Mouse (Mus musculus) kidney, postnatal 0 days (tissue): Measurements from ENCODE around the gene Ech1. TPM values are rescaled to one million over a fixed set of nuclear protein-coding genes. Genes with fewer than 3 reads are reported as not detected.

Source experiments
- ATAC-seq: fragments of 200-750 bp; cut with Nextera tagmentation; replicated peaks from 2 replicates; pipeline ENCODE4 v1.8.0; 2017; ENCODE audit warnings: low read depth, moderate number of reproducible peaks, moderate TSS enrichment, moderate library complexity; ENCODE audit not compliant: low FRiP score
- DNase-seq: peaks from one replicate; pipeline ENCODE4 v3.0.0-alpha.2; 2016; ENCODE audit warnings: low spot score
- H3K27ac ChIP-seq: fragments of 300-500 bp; sonication (generic); 2 replicates; pipeline ENCODE4 v1.5.1; 2014; ENCODE audit warnings: mild to moderate bottlenecking
- H3K27me3 ChIP-seq: fragments of 300-500 bp; sonication (generic); 2 replicates; pipeline ENCODE4 v1.6.1; 2014; ENCODE audit warnings: low read length, mixed read lengths; ENCODE audit not compliant: insufficient read depth
- H3K36me3 ChIP-seq: fragments of 300-500 bp; sonication (generic); 2 replicates; pipeline ENCODE4 v1.6.1; 2014; ENCODE audit warnings: low read length, mixed read lengths; ENCODE audit not compliant: insufficient read depth
- H3K4me1 ChIP-seq: fragments of 300-500 bp; sonication (generic); replicated peaks from 2 replicates; pipeline ENCODE4 v1.6.1; 2014; ENCODE audit warnings: antibody characterized with exemption, low read length, mixed read lengths; ENCODE audit not compliant: insufficient read depth
- H3K4me2 ChIP-seq: fragments of 300-500 bp; sonication (generic); 2 replicates; pipeline ENCODE4 v1.6.1; 2014; ENCODE audit warnings: mild to moderate bottlenecking, low read length, moderate library complexity, mixed read lengths
- H3K4me3 ChIP-seq: fragments of 300-500 bp; sonication (generic); replicated peaks from 2 replicates; pipeline ENCODE4 v1.5.1; 2014; ENCODE audit warnings: low read depth, low read length
- H3K9ac ChIP-seq: fragments of 300-500 bp; sonication (generic); 2 replicates; pipeline ENCODE4 v1.6.1; 2014; ENCODE audit warnings: low read depth, low read length
- H3K9me3 ChIP-seq: fragments of 300-500 bp; sonication (generic); replicated peaks from 2 replicates; pipeline ENCODE4 v1.6.1; 2016; ENCODE audit warnings: low read length, inconsistent platforms, mixed read lengths
- CTCF ChIP-seq: IDR thresholded peaks from 2 replicates; pipeline ENCODE4 v1.5.1; 2016; ENCODE audit warnings: antibody characterized with exemption, low read depth, mild to moderate bottlenecking, moderate library complexity
- WGBS: fragments of 180-500 bp; shearing (Covaris S2); extraction: QIAGEN DNeasy Blood & Tissue Kit; methylation state at CpG from one replicate; pipeline ENCODE4 v1.1.7; 2014; 5-methylcytosine and 5-hydroxymethylcytosine counted together
- polyA plus RNA-seq: library from polyadenylated mRNA; unstranded; fragments of >200 nt; fragmentation: Nextera tagmentation; extraction: Ambion mirVana; gene quantifications from 2 replicates; pipeline ENCODE4 v1.2.1, GENCODE M21; 2015

Ech1 gene
- polyA plus RNA-seq, 1 experiment from 2014 or later, result 330 TPM

- Histone ChIP-seq H3K4me1 (peaks cover 13% of the 10 kb centered on the region), H3K36me3 (peaks cover 38% of the 10 kb centered on the region), H3K9ac (peak overlapping the region; percentile 99), H3K9me3 (no peaks in the 10 kb centered on the region), H3K4me3 (peak overlapping the region; percentile 83), H3K4me2 (peak overlapping the region; percentile 75), H3K27me3 (no peaks in the 10 kb centered on the region), H3K27ac (peak overlapping the region; percentile 98; the same call in 1 of the 2 replicates)
- DNase-seq (no peak), ATAC-seq (no peak)
- under 1% methylated on average over 7 of the region's 7 CpGs for WGBS
- TF ChIP-seq CTCF, result no peak
Observed at GRCm38 (mm10) chr7:28811640-28812275, 13.3 kb upstream of the Ech1 start.

DNA sequence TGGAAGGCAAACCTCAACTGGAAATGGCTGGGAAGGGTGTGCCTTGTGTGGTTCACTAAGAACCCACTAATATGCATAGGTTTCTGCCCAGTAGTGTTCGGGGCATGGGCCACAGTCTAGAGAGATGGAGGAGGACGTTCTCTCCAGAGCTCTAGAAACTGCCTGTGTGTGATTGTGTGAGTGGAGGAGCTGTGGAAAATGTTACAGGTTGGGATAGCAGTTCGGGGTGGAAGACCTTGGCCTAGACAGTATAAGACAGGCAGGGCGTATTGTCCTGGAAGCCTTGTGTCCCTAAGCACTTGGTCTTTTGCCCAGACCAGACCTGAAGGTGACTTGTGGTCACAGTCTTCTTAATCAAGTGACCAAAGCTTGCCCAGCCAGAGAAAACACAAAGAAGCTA, 12.6 kb upstream of the Ech1 start:
- 50% methylated on average over 4 of the region's 4 CpGs for WGBS
- peaks cover 13% of the 10 kb centered on the region for H3K4me1 ChIP-seq
- no peak for ATAC-seq
- peaks cover 44% of the 10 kb centered on the region for H3K36me3 ChIP-seq
- no peak for TF ChIP-seq CTCF
- H3K4me2 ChIP-seq, result peak overlapping the region; percentile 75
- H3K27ac ChIP-seq, result peak overlapping the region; percentile 3; the same call in 1 of the 2 replicates
- no peaks in the 10 kb centered on the region for H3K9me3 ChIP-seq
- no peak for DNase-seq
- H3K27me3 ChIP-seq, result no peaks in the 10 kb centered on the region
- H3K9ac ChIP-seq, result peak overlapping the region; percentile 99
- H3K4me3 ChIP-seq, result peak overlapping the region; percentile 83

- peaks cover 49% of the 10 kb centered on the region for H3K36me3 ChIP-seq
Observed at GRCm38 (mm10) chr7:28812949-28813348, 12.1 kb upstream of the Ech1 start.

GRCm38 (mm10) chr7:28814306-28815034, 10.5 kb upstream of the Ech1 start:
- 87% methylated on average over 5 of the region's 5 CpGs for WGBS
- no peak overlapping the region for H3K4me3 ChIP-seq
- DNase-seq, result no peak
- ATAC-seq, result no peak
- H3K9ac ChIP-seq, result no peak overlapping the region
- H3K4me1 ChIP-seq, result peaks cover 7% of the 10 kb centered on the region
- H3K36me3 ChIP-seq, result peaks cover 62% of the 10 kb centered on the region
- no peaks in the 10 kb centered on the region for H3K27me3 ChIP-seq
- no peak for TF ChIP-seq CTCF
- no peak overlapping the region for H3K4me2 ChIP-seq
- H3K27ac ChIP-seq, result no peak overlapping the region
- no peaks in the 10 kb centered on the region for H3K9me3 ChIP-seq

More at GRCm38 (mm10) chr7:28812949-28813348, 12.1 kb upstream of the Ech1 start:
- Histone ChIP-seq H3K27ac (peak overlapping the region; percentile 3; the same call in 1 of the 2 replicates), H3K4me2 (peak overlapping the region; percentile 75), H3K9ac (0 out of 2 replicates have a peak overlapping the region, but pooled peaks have one; percentile 9), H3K9me3 (no peaks in the 10 kb centered on the region), H3K27me3 (no peaks in the 10 kb centered on the region), H3K4me1 (peaks cover 9% of the 10 kb centered on the region), H3K4me3 (peak overlapping the region; percentile 83; the same call in 1 of the 2 replicates)
- DNase-seq (no peak), ATAC-seq (no peak)
- TF ChIP-seq CTCF, result peak; percentile 53; the same call in 1 of the 2 replicates
- WGBS, result 64% methylated on average over 5 of the region's 5 CpGs

- Histone ChIP-seq H3K9me3 (no peaks in the 10 kb centered on the region), H3K27ac (no peak overlapping the region), H3K27me3 (no peaks in the 10 kb centered on the region), H3K4me3 (no peak overlapping the region), H3K9ac (no peak overlapping the region), H3K4me2 (no peak overlapping the region), H3K4me1 (peaks cover 7% of the 10 kb centered on the region), H3K36me3 (peaks cover 69% of the 10 kb centered on the region)
- no peak for ATAC-seq
- no peak for DNase-seq
- TF ChIP-seq CTCF, result no peak
- 91% methylated on average over 9 of the region's 9 CpGs for WGBS
Observed at GRCm38 (mm10) chr7:28815230-28815629, 9.8 kb upstream of the Ech1 start.

DNA sequence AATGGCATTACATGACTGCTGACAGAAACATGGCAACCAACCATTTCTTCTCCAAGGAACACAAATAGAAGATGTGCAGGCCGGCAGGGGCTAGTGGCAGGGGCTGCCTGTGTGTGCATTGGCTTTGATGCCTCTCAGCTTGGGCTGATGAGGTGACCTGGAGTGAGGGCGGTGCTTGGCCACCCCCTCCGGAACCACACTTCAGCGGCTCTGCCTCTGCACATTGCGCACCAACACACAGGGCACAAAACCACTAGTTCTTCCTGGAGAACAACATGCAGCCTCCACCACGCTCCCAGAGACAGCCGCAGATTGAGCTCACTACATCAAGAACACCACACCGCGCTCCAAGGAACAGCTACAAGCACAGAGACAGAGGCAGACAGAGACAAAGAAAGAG, 8.8 kb upstream of the Ech1 start:
- H3K9me3 ChIP-seq, result no peaks in the 10 kb centered on the region
- H3K4me2 ChIP-seq, result 0 out of 2 replicates have a peak overlapping the region, but pooled peaks have one; percentile 4
- H3K4me1 ChIP-seq, result peaks cover 7% of the 10 kb centered on the region
- no peak for DNase-seq
- 73% methylated on average over 9 of the region's 9 CpGs for WGBS
- no peak overlapping the region for H3K4me3 ChIP-seq
- no peak overlapping the region; the same call in 1 of the 2 replicates for H3K27ac ChIP-seq
- no peak for TF ChIP-seq CTCF
- no peak overlapping the region; the same call in 1 of the 2 replicates for H3K9ac ChIP-seq
- no peaks in the 10 kb centered on the region for H3K27me3 ChIP-seq
- H3K36me3 ChIP-seq, result peaks cover 79% of the 10 kb centered on the region
- ATAC-seq, result no peak
